Mouse (Mus musculus): ENCODE measurements around the gene Mccc2.

GRCm38 (mm10) chr13:99926249-99926648 is 89.2 kb downstream of the Mccc2 start:
- TF ChIP-seq MAZ (IDR thresholded peaks at IDR 0.05; ENCODE audit: low read depth, low read length) (no peak), POLR2A (IDR thresholded peaks at IDR 0.05; ENCODE audit: low read depth, low read length) (no peak), USF1 (IDR thresholded peaks at IDR 0.05; ENCODE audit: low read depth, low read length) (no peak), CHD2 (IDR thresholded peaks at IDR 0.05; ENCODE audit: low read length) (no peak)
